Mouse (Mus musculus) megakaryocyte, embryonic 14.5 days (primary cell): Measurements from ENCODE around the gene Zfp280c.

ENCODE experiments used
- FLI1 ChIP-seq: IDR thresholded peaks from 2 replicates; pipeline ENCODE4 v1.6.1; 2012; ENCODE audit warnings: low read length, inconsistent platforms, mixed read lengths
- GATA1 ChIP-seq: IDR thresholded peaks from 3 replicates; pipeline ENCODE4 v1.6.1; 2012; ENCODE audit warnings: mixed read lengths, low read length, inconsistent platforms, borderline replicate concordance

DNA sequence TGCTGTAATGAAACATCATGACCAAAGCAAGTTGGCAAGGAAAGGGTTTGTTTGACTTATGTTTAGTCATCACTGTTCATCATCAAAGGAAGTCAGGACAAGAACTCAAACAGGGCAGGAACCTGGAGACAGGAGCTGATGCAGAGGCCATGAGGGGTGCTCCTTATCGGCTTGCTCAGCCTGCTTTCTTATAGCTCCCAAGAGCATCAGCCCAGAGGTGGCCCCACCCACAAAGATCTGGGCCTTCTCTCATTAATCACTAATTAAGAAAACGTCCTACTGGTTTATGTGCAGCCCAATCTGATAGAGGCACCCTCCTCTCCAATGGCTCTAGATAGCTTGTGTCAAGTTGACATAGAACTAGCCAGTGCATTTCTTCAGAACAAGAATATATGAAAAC, 10.6 kb upstream of the Zfp280c start:
- TF ChIP-seq GATA1 = no peak
- TF ChIP-seq FLI1 = no peak
